Mouse (Mus musculus): ENCODE measurements around the gene Bloc1s3. TPM values are rescaled to one million over a fixed set of nuclear protein-coding genes. Genes with fewer than 3 reads are reported as not detected.
"Not testable (repeated sequence)": the region's sequence is repeated elsewhere in the genome, so short reads cannot be mapped to it uniquely, and the experiment has no call there.

Bloc1s3 gene
- polyA plus RNA-seq, 1 experiment from 2014 or later, result 0.72 TPM

DNA sequence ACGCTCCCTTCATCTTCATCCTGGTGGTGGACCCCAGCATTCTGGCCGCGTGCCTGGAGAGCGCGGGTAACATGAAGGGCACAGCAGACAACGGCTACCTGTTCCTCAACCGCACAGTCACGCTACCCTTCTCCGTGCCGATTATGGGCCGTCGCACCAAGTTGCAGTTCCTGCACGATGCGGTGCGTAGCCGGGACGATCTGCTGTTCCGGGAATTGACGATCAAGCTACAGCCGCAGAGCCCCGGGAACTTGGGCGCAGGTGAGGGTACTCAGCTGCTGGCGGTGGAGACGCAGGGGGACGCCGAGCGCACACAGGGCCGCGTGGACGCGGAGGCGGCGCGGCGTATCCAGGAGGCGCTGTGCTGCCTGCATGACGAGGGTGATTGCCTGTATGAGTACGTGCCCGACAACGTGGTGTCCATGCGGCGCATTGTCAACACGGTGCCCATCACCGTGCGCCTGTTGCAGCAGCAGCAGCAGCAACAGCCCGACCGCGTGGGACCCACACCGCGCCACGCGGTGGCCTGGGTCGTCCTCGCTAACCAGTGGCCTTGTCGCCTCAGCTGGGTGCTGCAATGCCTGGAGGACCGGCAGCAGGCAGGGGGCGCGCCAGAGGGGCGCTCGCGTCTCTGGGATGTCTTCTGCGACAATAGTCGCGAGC, 15.7 kb upstream of the Bloc1s3 start:
- Histone ChIP-seq H3K9me3 (replicated peaks; ENCODE audit: control insufficient read depth, low read length) (no peaks in the 10 kb centered on the region), H3K4me2 (ENCODE audit: low read depth, low read length) (peak overlapping the region; percentile 39), H3K9ac (ENCODE audit: low read depth, low read length) (no peak overlapping the region), H3K36me3 (ENCODE audit: control insufficient read depth, insufficient read depth) (no peaks in the 10 kb centered on the region; the same call in 1 of the 2 replicates), H3K4me3 (ENCODE audit: low read depth, low read length) (peak overlapping the region; percentile 36), H3K27me3 (ENCODE audit: control insufficient read depth, insufficient read depth, low read depth, low read length) (peaks cover 68% of the 10 kb centered on the region), H3K4me1 (ENCODE audit: control insufficient read depth, low read depth, low read length) (peaks cover 7% of the 10 kb centered on the region), H3K27ac (ENCODE audit: low read length) (no peak overlapping the region)
- WGBS (ENCODE audit: insufficient replicate concordance), result 2% methylated on average over 64 of the region's 64 CpGs
- ATAC-seq (ENCODE audit: low read depth), result peak; percentile 16; the same call in 1 of the 2 replicates

GRCm38 (mm10) chr7:19523017-19523756, 15.0 kb upstream of the Bloc1s3 start:
- Histone ChIP-seq H3K36me3 (ENCODE audit: control insufficient read depth, insufficient read depth) (no peaks in the 10 kb centered on the region), H3K9ac (ENCODE audit: low read depth, low read length) (no peak overlapping the region), H3K27me3 (ENCODE audit: control insufficient read depth, insufficient read depth, low read depth, low read length) (peaks cover 75% of the 10 kb centered on the region), H3K4me2 (ENCODE audit: low read depth, low read length) (peak overlapping the region; percentile 39), H3K27ac (ENCODE audit: low read length) (no peak overlapping the region), H3K4me3 (ENCODE audit: low read depth, low read length) (peak overlapping the region; percentile 36), H3K4me1 (ENCODE audit: control insufficient read depth, low read depth, low read length) (peaks cover 7% of the 10 kb centered on the region), H3K9me3 (replicated peaks; ENCODE audit: control insufficient read depth, low read length) (no peaks in the 10 kb centered on the region)
- 8% methylated on average over 72 of the region's 72 CpGs for WGBS (ENCODE audit: insufficient replicate concordance)
- no peak for ATAC-seq (ENCODE audit: low read depth)

DNA sequence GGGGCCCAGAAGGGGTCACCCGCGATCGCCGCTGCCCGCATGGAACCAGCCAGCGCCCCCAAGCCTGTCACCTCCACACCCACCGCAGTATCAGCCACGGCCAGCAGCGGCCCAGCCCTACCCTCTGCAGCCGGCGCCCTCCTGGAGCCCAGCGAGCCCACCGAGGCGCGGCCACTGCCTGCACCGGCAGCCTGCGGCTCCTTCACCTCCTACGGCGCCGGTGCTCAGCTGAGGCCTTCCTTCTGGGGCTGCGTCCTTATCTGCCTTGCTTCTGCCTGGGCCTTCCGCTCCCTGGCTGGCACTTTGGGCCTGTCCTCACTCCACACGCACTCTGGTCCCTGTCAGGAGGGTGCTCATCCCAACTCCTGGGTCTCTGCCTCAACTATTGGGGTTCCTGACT, 11.9 kb upstream of the Bloc1s3 start:
- Histone ChIP-seq H3K27ac (ENCODE audit: low read length) (no peak overlapping the region), H3K4me3 (ENCODE audit: low read depth, low read length) (no peak overlapping the region), H3K4me2 (ENCODE audit: low read depth, low read length) (peak overlapping the region; percentile 29; the same call in 1 of the 2 replicates), H3K27me3 (ENCODE audit: control insufficient read depth, insufficient read depth, low read depth, low read length) (peaks cover 87% of the 10 kb centered on the region), H3K9me3 (replicated peaks; ENCODE audit: control insufficient read depth, low read length) (no peaks in the 10 kb centered on the region), H3K9ac (ENCODE audit: low read depth, low read length) (no peak overlapping the region), H3K4me1 (ENCODE audit: control insufficient read depth, low read depth, low read length) (peaks cover 7% of the 10 kb centered on the region), H3K36me3 (ENCODE audit: control insufficient read depth, insufficient read depth) (no peaks in the 10 kb centered on the region)
- no peak for ATAC-seq (ENCODE audit: low read depth)
- 3% methylated on average over 23 of the region's 23 CpGs for WGBS (ENCODE audit: insufficient replicate concordance)

- no peak for ATAC-seq (ENCODE audit: low read depth)
- peaks cover 4% of the 10 kb centered on the region for H3K4me1 ChIP-seq (ENCODE audit: control insufficient read depth, low read depth, low read length)
- H3K27ac ChIP-seq (ENCODE audit: low read length), result no peak within 1 kb of the TSS
- 3% methylated on average over 24 of the region's 29 CpGs for WGBS (ENCODE audit: insufficient replicate concordance)
- peaks cover 64% of the 10 kb centered on the region for H3K27me3 ChIP-seq (ENCODE audit: control insufficient read depth, insufficient read depth, low read depth, low read length)
- H3K9me3 ChIP-seq (replicated peaks; ENCODE audit: control insufficient read depth, low read length), result no peaks in the 10 kb centered on the region
- H3K36me3 ChIP-seq (ENCODE audit: control insufficient read depth, insufficient read depth), result no peaks in the 10 kb centered on the region
- H3K9ac ChIP-seq (ENCODE audit: low read depth, low read length), result no peak within 1 kb of the TSS
- no peak within 1 kb of the TSS for H3K4me3 ChIP-seq (ENCODE audit: low read depth, low read length)
- H3K4me2 ChIP-seq (ENCODE audit: low read depth, low read length), result no peak within 1 kb of the TSS
These were observed 9.6 kb upstream of the Bloc1s3 start, which contains the start of gene Nkpd1 for GRCm38 (mm10) chr7:19517652-19518365. Nkpd1 (plus strand) TSS chr7:19517838.

GRCm38 (mm10) chr7:19512353-19512752, 4.2 kb upstream of the Bloc1s3 start:
- 59% methylated on average over 6 of the region's 6 CpGs for WGBS (ENCODE audit: insufficient replicate concordance)
- H3K4me2 ChIP-seq (ENCODE audit: low read depth, low read length), result no peak overlapping the region
- H3K4me1 ChIP-seq (ENCODE audit: control insufficient read depth, low read depth, low read length), result peaks cover 15% of the 10 kb centered on the region
- no peaks in the 10 kb centered on the region for H3K9me3 ChIP-seq (replicated peaks; ENCODE audit: control insufficient read depth, low read length)
- no peak overlapping the region for H3K27ac ChIP-seq (ENCODE audit: low read length)
- no peak overlapping the region for H3K4me3 ChIP-seq (ENCODE audit: low read depth, low read length)
- H3K9ac ChIP-seq (ENCODE audit: low read depth, low read length), result no peak overlapping the region
- peaks cover 10% of the 10 kb centered on the region for H3K27me3 ChIP-seq (ENCODE audit: control insufficient read depth, insufficient read depth, low read depth, low read length)
- no peaks in the 10 kb centered on the region for H3K36me3 ChIP-seq (ENCODE audit: control insufficient read depth, insufficient read depth)
- no peak for ATAC-seq (ENCODE audit: low read depth)

DNA sequence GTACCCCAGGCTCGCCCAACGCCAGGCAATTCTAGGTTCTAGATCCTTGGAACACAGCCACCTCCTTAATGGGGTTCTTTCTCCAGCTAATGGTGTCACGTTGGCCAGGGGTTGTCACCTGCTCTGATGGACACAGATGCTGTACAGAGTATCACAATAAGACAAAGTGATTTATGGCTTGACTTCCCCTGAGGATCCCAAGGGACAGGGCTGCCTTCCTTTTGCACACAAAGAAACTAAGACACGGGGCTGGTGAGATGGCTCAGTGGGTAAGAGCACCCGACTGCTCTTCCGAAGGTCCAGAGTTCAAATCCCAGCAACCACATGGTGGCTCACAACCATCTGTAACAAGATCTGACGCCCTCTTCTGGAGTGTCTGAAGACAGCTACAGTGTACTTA, 3.8 kb upstream of the Bloc1s3 start:
- H3K4me2 ChIP-seq (ENCODE audit: low read depth, low read length); H3K27ac ChIP-seq (ENCODE audit: low read length); H3K9ac ChIP-seq (ENCODE audit: low read depth, low read length); ATAC-seq (ENCODE audit: low read depth); H3K27me3 ChIP-seq (ENCODE audit: control insufficient read depth, insufficient read depth, low read depth, low read length); H3K4me3 ChIP-seq (ENCODE audit: low read depth, low read length); H3K36me3 ChIP-seq (ENCODE audit: control insufficient read depth, insufficient read depth); H3K9me3 ChIP-seq (replicated peaks; ENCODE audit: control insufficient read depth, low read length): not testable (repeated sequence)
- WGBS (ENCODE audit: insufficient replicate concordance), result 64% methylated on average over 6 of the region's 7 CpGs
- H3K4me1 ChIP-seq (ENCODE audit: control insufficient read depth, low read depth, low read length), result peaks cover 19% of the 10 kb centered on the region

- Histone ChIP-seq H3K36me3 (ENCODE audit: control insufficient read depth, insufficient read depth) (no peaks in the 10 kb centered on the region), H3K9me3 (replicated peaks; ENCODE audit: control insufficient read depth, low read length) (no peaks in the 10 kb centered on the region), H3K9ac (ENCODE audit: low read depth, low read length) (no peak overlapping the region), H3K4me3 (ENCODE audit: low read depth, low read length) (no peak overlapping the region; the same call in 1 of the 2 replicates), H3K27ac (ENCODE audit: low read length) (no peak overlapping the region), H3K4me1 (ENCODE audit: control insufficient read depth, low read depth, low read length) (peaks cover 22% of the 10 kb centered on the region), H3K27me3 (ENCODE audit: control insufficient read depth, insufficient read depth, low read depth, low read length) (no peaks in the 10 kb centered on the region), H3K4me2 (ENCODE audit: low read depth, low read length) (peak overlapping the region; percentile 88)
- WGBS (ENCODE audit: insufficient replicate concordance), result 93% methylated on average over 7 of the region's 7 CpGs
- no peak for ATAC-seq (ENCODE audit: low read depth)
These were observed 1.6 kb upstream of the Bloc1s3 start for GRCm38 (mm10) chr7:19509786-19510185.

- Histone ChIP-seq H3K4me1 (ENCODE audit: control insufficient read depth, low read depth, low read length) (peaks cover 22% of the 10 kb centered on the region), H3K9me3 (replicated peaks; ENCODE audit: control insufficient read depth, low read length) (no peaks in the 10 kb centered on the region), H3K27ac (ENCODE audit: low read length) (peak overlapping the region; percentile 70), H3K9ac (ENCODE audit: low read depth, low read length) (peak overlapping the region; percentile 86), H3K4me3 (ENCODE audit: low read depth, low read length) (peak overlapping the region; percentile 83), H3K36me3 (ENCODE audit: control insufficient read depth, insufficient read depth) (no peaks in the 10 kb centered on the region), H3K27me3 (ENCODE audit: control insufficient read depth, insufficient read depth, low read depth, low read length) (no peaks in the 10 kb centered on the region), H3K4me2 (ENCODE audit: low read depth, low read length) (peak overlapping the region; percentile 88)
- ATAC-seq (ENCODE audit: low read depth), result peak; percentile 7
- 3% methylated on average over 15 of the region's 15 CpGs for WGBS (ENCODE audit: insufficient replicate concordance)
These were observed 879 bp upstream of the Bloc1s3 start for GRCm38 (mm10) chr7:19508924-19509568.

Measured in liver, embryonic 16.5 days (tissue).